Comparison of ENCODE assay signal across 14 mouse cellular contexts in the genomic region with DNA sequence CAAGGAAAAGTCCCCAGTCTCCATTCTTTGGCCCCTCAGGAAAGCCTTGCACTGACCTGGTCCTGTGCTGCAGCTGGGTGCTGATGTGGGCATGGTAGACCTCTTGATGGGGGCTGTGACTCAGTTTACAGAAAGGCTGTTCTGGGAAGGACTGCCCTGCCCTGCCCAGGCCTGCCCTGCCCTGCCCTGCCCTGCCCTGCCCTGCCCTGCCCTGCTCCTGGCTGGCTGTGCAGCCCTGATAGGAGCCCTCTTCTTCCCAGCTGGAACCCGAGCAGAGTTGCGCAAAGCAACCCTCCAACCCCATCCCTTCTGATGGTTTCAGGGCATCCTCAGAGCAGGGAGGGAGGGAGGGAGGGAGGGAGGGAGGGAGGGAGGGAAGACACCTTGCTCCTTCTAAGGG. TPM values are rescaled to one million over a fixed set of nuclear protein-coding genes. Genes with fewer than 3 reads are reported as not detected.
A peak's percentile ranks its signal among the peaks of the same experiment; 100 is the strongest.
DNase-seq lines count a peak whose midpoint lies in the region; ATAC-seq and TF ChIP-seq lines count a peak whose summit lies in the region.
"Had no signal": no experiment of that assay in that cellular context is flagged by ENCODE, and none has a peak within 500 bp of the region (broad histone marks: within the 10 kb centered on the region; RNA-seq: fewer than 3 reads in every experiment).

No protein-coding gene starts in this region.

- no peak for TF ChIP-seq CTCF in lung, postnatal 0 days (IDR thresholded peaks at IDR 0.05)
- TF ChIP-seq CTCF in stomach, postnatal 0 days (IDR thresholded peaks at IDR 0.05; ENCODE audit: low read depth): no peak

- no peaks in the 10 kb centered on the region for H3K4me1 ChIP-seq in lung, postnatal 0 days (ENCODE audit: insufficient read depth, low read depth, low read length)
- H3K4me1 ChIP-seq in liver, embryonic 16.5 days (ENCODE audit: control insufficient read depth, low read depth, low read length): peaks cover 33% of the 10 kb centered on the region
- H3K4me1 ChIP-seq in stomach, postnatal 0 days (replicated peaks; ENCODE audit: control insufficient read depth, insufficient read depth): no peaks in the 10 kb centered on the region
- H3K4me1 ChIP-seq: midbrain, embryonic 12.5 days had no signal

- ATAC-seq in lung, postnatal 0 days: 0 out of 2 replicates have a peak, but pooled peaks have one; percentile 21
- ATAC-seq in erythroid progenitor cell, adult 5-6 weeks (replicated peaks; ENCODE audit: low FRiP score, poor library complexity, severe bottlenecking): peak; percentile 75
- ATAC-seq in liver, embryonic 16.5 days (ENCODE audit: low read depth): peak; percentile 98
- peak; percentile 33; the same call in 1 of the 2 replicates for ATAC-seq in stomach, postnatal 0 days (ENCODE audit: low FRiP score, low TSS enrichment)
- ATAC-seq in activated CD4-positive, CD25-positive, alpha-beta regulatory T cell, adult 4 months: no peak

- no peaks in the 10 kb centered on the region for H3K27me3 ChIP-seq in lung, postnatal 0 days (replicated peaks; ENCODE audit: insufficient read depth, low read length)
- H3K27me3 ChIP-seq in liver, embryonic 16.5 days (ENCODE audit: control insufficient read depth, insufficient read depth, low read depth, low read length): no peaks in the 10 kb centered on the region
- no peaks in the 10 kb centered on the region for H3K27me3 ChIP-seq in stomach, postnatal 0 days (ENCODE audit: control insufficient read depth, insufficient read depth, low read length)

- 17% methylated on average over 1 of the region's 2 CpGs for WGBS in lung, postnatal 0 days
- 0% methylated on average over 1 of the region's 2 CpGs for WGBS in liver, embryonic 16.5 days (ENCODE audit: insufficient replicate concordance)
- 37% methylated on average over 2 of the region's 2 CpGs for WGBS in stomach, postnatal 0 days

- H3K36me3 ChIP-seq in lung, postnatal 0 days (ENCODE audit: insufficient read depth, low read length): no peaks in the 10 kb centered on the region
- H3K36me3 ChIP-seq in liver, embryonic 16.5 days (ENCODE audit: control insufficient read depth, insufficient read depth): peaks cover 23% of the 10 kb centered on the region
- 0 out of 2 replicates have a peak, but pooled peaks cover under 1% of the 10 kb centered on the region for H3K36me3 ChIP-seq in stomach, postnatal 0 days (ENCODE audit: control insufficient read depth, insufficient read depth, low read length)
- H3K36me3 ChIP-seq: midbrain, embryonic 12.5 days had no signal

- H3K27ac ChIP-seq in lung, postnatal 0 days (ENCODE audit: low read length): no peak overlapping the region
- H3K27ac ChIP-seq in liver, embryonic 16.5 days (ENCODE audit: low read length): peak overlapping the region; percentile 86
- no peak overlapping the region for H3K27ac ChIP-seq in stomach, postnatal 0 days (replicated peaks)
- H3K27ac ChIP-seq: left cerebral cortex, adult 2 months; midbrain, embryonic 12.5 days had no signal

- H3K9me3 ChIP-seq in lung, postnatal 0 days (ENCODE audit: low read length): no peaks in the 10 kb centered on the region
- H3K9me3 ChIP-seq in liver, embryonic 16.5 days (replicated peaks; ENCODE audit: control insufficient read depth, low read length): no peaks in the 10 kb centered on the region
- H3K9me3 ChIP-seq in stomach, postnatal 0 days (ENCODE audit: control insufficient read depth, low read length): no peaks in the 10 kb centered on the region
- H3K9me3 ChIP-seq: midbrain, embryonic 12.5 days had no signal

- H3K4me3 ChIP-seq in lung, postnatal 0 days (ENCODE audit: low read depth, low read length): no peak overlapping the region
- peak overlapping the region; percentile 77 for H3K4me3 ChIP-seq in liver, embryonic 16.5 days (ENCODE audit: low read depth, low read length)
- no peak overlapping the region for H3K4me3 ChIP-seq in stomach, postnatal 0 days (ENCODE audit: low read depth, low read length)
- H3K4me3 ChIP-seq: left cerebral cortex, adult 2 months; midbrain, embryonic 12.5 days had no signal

- no peak for DNase-seq in lung, postnatal 0 days (ENCODE audit: low spot score)
- DNase-seq in lung, postnatal 25 days (ENCODE audit: low spot score): no peak
- DNase-seq in stomach, postnatal 0 days (ENCODE audit: low spot score): no peak
- no peak for DNase-seq in retina, postnatal 1 day
- DNase-seq: adrenal gland, adult 8-10 months; heart, adult 18-20 months; kidney, adult 11 months; kidney, postnatal 4 days had no signal

- H3K9ac ChIP-seq in lung, postnatal 0 days (replicated peaks; ENCODE audit: low read depth): no peak overlapping the region
- H3K9ac ChIP-seq in liver, embryonic 16.5 days (ENCODE audit: low read depth, low read length): peak overlapping the region; percentile 79
- H3K9ac ChIP-seq in stomach, postnatal 0 days (ENCODE audit: low read length): no peak overlapping the region
- H3K9ac ChIP-seq: midbrain, embryonic 12.5 days had no signal

- no peak for TF ChIP-seq EP300 in lung, postnatal 0 days (IDR thresholded peaks at IDR 0.05)
- no peak for TF ChIP-seq EP300 in stomach, postnatal 0 days (optimal IDR thresholded peaks at IDR 0.05)

- H3K4me2 ChIP-seq in lung, postnatal 0 days (replicated peaks; ENCODE audit: low read depth, low read length): no peak overlapping the region
- H3K4me2 ChIP-seq in liver, embryonic 16.5 days (ENCODE audit: low read depth, low read length): peak overlapping the region; percentile 59
- H3K4me2 ChIP-seq in stomach, postnatal 0 days (replicated peaks; ENCODE audit: low read depth): no peak overlapping the region
- H3K4me2 ChIP-seq: midbrain, embryonic 12.5 days had no signal

RNA-seq across cellular contexts. Expression of gene Apol8, which starts 1.7 kb away (rescaled TPM):
- 0.06 and 0.26 TPM in 2 replicates for polyA plus RNA-seq in lung, postnatal 0 days (2015; fragmentation: Nextera tagmentation; extraction: Ambion mirVana)
- 160 and 228 TPM in 2 replicates for total RNA-seq in erythroid progenitor cell, adult 5-6 weeks (2015; ENCODE audit: low replicate concordance)
- total RNA-seq in erythroid progenitor cell, adult 5-6 weeks (2017; ENCODE audit: low replicate concordance): 210 and 246 TPM in 2 replicates
- 26.2 and 26.9 TPM in 2 replicates for polyA plus RNA-seq in liver, embryonic 16.5 days (2015; fragmentation: Nextera tagmentation; extraction: Ambion mirVana)
- polyA plus RNA-seq in stomach, postnatal 0 days (2015; fragmentation: Nextera tagmentation; extraction: Ambion mirVana): 0.05 and 0.10 TPM in 2 replicates
- not detected for polyA plus RNA-seq in activated CD4-positive, CD25-positive, alpha-beta regulatory T cell, adult 4 months (2017; shearing (Covaris generic))
- total RNA-seq: heart, adult 18-20 months had no signal
- polyA plus RNA-seq: liver, adult 2 months had no signal

RNA-seq across cellular contexts. Expression of gene Apol9b, which starts 26.3 kb away (rescaled TPM):
- polyA plus RNA-seq in lung, postnatal 0 days (2015; fragmentation: Nextera tagmentation; extraction: Ambion mirVana): 0.14 and 0.31 TPM in 2 replicates
- 1.1 TPM in 1 of 2 replicates, not detected in the other for total RNA-seq in erythroid progenitor cell, adult 5-6 weeks (2015; ENCODE audit: low replicate concordance)
- not detected in 2 replicates for total RNA-seq in erythroid progenitor cell, adult 5-6 weeks (2017; ENCODE audit: low replicate concordance)
- polyA plus RNA-seq in liver, embryonic 16.5 days (2015; fragmentation: Nextera tagmentation; extraction: Ambion mirVana): not detected in 2 replicates
- polyA plus RNA-seq in stomach, postnatal 0 days (2015; fragmentation: Nextera tagmentation; extraction: Ambion mirVana): 0.33 and 0.45 TPM in 2 replicates
- polyA plus RNA-seq in activated CD4-positive, CD25-positive, alpha-beta regulatory T cell, adult 4 months (2017; shearing (Covaris generic)): 10 to 100 TPM; 43.8 to 61.2 TPM
- total RNA-seq: left cerebral cortex, adult 2 months had no signal
- polyA plus RNA-seq: midbrain, embryonic 12.5 days had no signal

RNA-seq across cellular contexts. Expression of gene Apol7e, which starts 56.5 kb away (rescaled TPM):
- polyA plus RNA-seq in lung, postnatal 0 days (2015; fragmentation: Nextera tagmentation; extraction: Ambion mirVana): 0.10 TPM in 1 of 2 replicates, not detected in the other
- total RNA-seq in erythroid progenitor cell, adult 5-6 weeks (2015; ENCODE audit: low replicate concordance): 0.84 TPM in 1 of 2 replicates, not detected in the other
- total RNA-seq in erythroid progenitor cell, adult 5-6 weeks (2017; ENCODE audit: low replicate concordance): not detected in 2 replicates
- not detected in 2 replicates for polyA plus RNA-seq in liver, embryonic 16.5 days (2015; fragmentation: Nextera tagmentation; extraction: Ambion mirVana)
- polyA plus RNA-seq in stomach, postnatal 0 days (2015; fragmentation: Nextera tagmentation; extraction: Ambion mirVana): 0.10 TPM in 1 of 2 replicates, not detected in the other
- polyA plus RNA-seq in activated CD4-positive, CD25-positive, alpha-beta regulatory T cell, adult 4 months (2017; shearing (Covaris generic)): 10 to 100 TPM; 36.7 to 51.7 TPM
- polyA plus RNA-seq: midbrain, embryonic 12.5 days had no signal

Comparison
In these comparisons a context has a peak if more than half of its experiments do, and no peak if none do; other contexts are left out.
1. RNA of gene Apol8, which starts 1.7 kb away (polyA plus RNA-seq): 26.2 to 26.9 TPM in liver, embryonic 16.5 days; 0.06 to 0.26 TPM in lung, postnatal 0 days, 0.05 to 0.10 TPM in stomach, postnatal 0 days and not detected in activated CD4-positive, CD25-positive, alpha-beta regulatory T cell, adult 4 months; every median in the first group is over 10 times any median in the second.
2. RNA of gene Apol9b, which starts 26.3 kb away (polyA plus RNA-seq): 43.8 to 61.2 TPM in activated CD4-positive, CD25-positive, alpha-beta regulatory T cell, adult 4 months; 0.33 to 0.45 TPM in stomach, postnatal 0 days, 0.14 to 0.31 TPM in lung, postnatal 0 days and not detected in liver, embryonic 16.5 days; every median in the first group is over 10 times any median in the second.
3. RNA of gene Apol7e, which starts 56.5 kb away (polyA plus RNA-seq): 36.7 to 51.7 TPM in activated CD4-positive, CD25-positive, alpha-beta regulatory T cell, adult 4 months; 0.10 TPM in stomach, postnatal 0 days, 0.10 TPM in lung, postnatal 0 days and not detected in liver, embryonic 16.5 days; every median in the first group is over 10 times any median in the second.